Mouse (Mus musculus) spleen, adult 2 months (tissue): Measurements from ENCODE around the gene Astn2. TPM values are rescaled to one million over a fixed set of nuclear protein-coding genes. Genes with fewer than 3 reads are reported as not detected.

Source experiments
- DNase-seq, 2 experiments: peaks; one replicate each; pipeline versions ENCODE4 v3.0.0 to v3.0.0-alpha.2; 2012 to 2021; ENCODE audit warnings: low spot score in 2 of 2, low read depth in 1 of 2
- H3K27ac ChIP-seq: fragments of 200-500 bp; 2 replicates; pipeline ENCODE4 v1.5.1; 2012; ENCODE audit warnings: low read length, inconsistent platforms; ENCODE audit not compliant: insufficient read depth
- H3K27me3 ChIP-seq: fragments of 200-500 bp; 2 replicates; pipeline ENCODE4 v1.6.1; 2012; ENCODE audit warnings: mild to moderate bottlenecking, moderate library complexity, low read length, inconsistent platforms; ENCODE audit not compliant: control insufficient read depth, insufficient read depth
- H3K36me3 ChIP-seq: fragments of 200-500 bp; 2 replicates; pipeline ENCODE4 v1.6.1; 2012; ENCODE audit warnings: mild to moderate bottlenecking, low read length, inconsistent platforms; ENCODE audit not compliant: control insufficient read depth, insufficient read depth
- H3K4me1 ChIP-seq: fragments of 200-500 bp; 2 replicates; pipeline ENCODE4 v1.6.1; 2011; ENCODE audit warnings: inconsistent platforms; ENCODE audit not compliant: control insufficient read depth, insufficient read depth, insufficient read length
- H3K4me3 ChIP-seq: fragments of 200-500 bp; 2 replicates; pipeline ENCODE4 v1.5.1; 2011; ENCODE audit warnings: mild to moderate bottlenecking, inconsistent platforms; ENCODE audit not compliant: insufficient read depth, insufficient read length; ENCODE audit errors: extremely low read depth
- CTCF ChIP-seq: fragments of 200-500 bp; IDR thresholded peaks from 2 replicates; pipeline ENCODE4 v1.5.1; 2011; ENCODE audit warnings: mild to moderate bottlenecking, inconsistent platforms; ENCODE audit not compliant: insufficient read depth, insufficient read length, insufficient replicate concordance; ENCODE audit errors: extremely low read depth
- POLR2A ChIP-seq: fragments of 200-500 bp; IDR thresholded peaks from 2 replicates; pipeline ENCODE4 v1.6.1; 2011; ENCODE audit warnings: low read depth, low read length, inconsistent platforms
- WGBS: fragments of 180-500 bp; shearing (Covaris S2); methylation state at CpG from one replicate; pipeline ENCODE4 v1.1.7; 2018; 5-methylcytosine and 5-hydroxymethylcytosine counted together
- polyA plus RNA-seq: library from polyadenylated mRNA; depleted of rRNA; stranded (reverse); fragments of >200 nt; gene quantifications from 2 replicates; pipeline ENCODE4 v1.2.3, GENCODE M21; 2012

Astn2 gene
- polyA plus RNA-seq, 1 experiment: 3.9 TPM

- no peaks in the 10 kb centered on the region for H3K36me3 ChIP-seq
- H3K27ac ChIP-seq: no peak overlapping the region
- no peak overlapping the region for H3K4me3 ChIP-seq
- H3K4me1 ChIP-seq: no peaks in the 10 kb centered on the region
- DNase-seq: no peak
- TF ChIP-seq CTCF (no peak), POLR2A (no peak)
- no peaks in the 10 kb centered on the region for H3K27me3 ChIP-seq
- 82% methylated on average over 2 of the region's 2 CpGs for WGBS
These were observed 420.8 kb downstream of the Astn2 start for GRCm38 (mm10) chr4:65983643-65984042.

- Histone ChIP-seq H3K4me3 (no peak overlapping the region), H3K36me3 (no peaks in the 10 kb centered on the region), H3K27me3 (no peaks in the 10 kb centered on the region), H3K27ac (no peak overlapping the region), H3K4me1 (no peaks in the 10 kb centered on the region)
- DNase-seq: no peak
- WGBS: 68% methylated on average over 4 of the region's 4 CpGs
- TF ChIP-seq POLR2A: no peak
- no peak for TF ChIP-seq CTCF
These were observed 421.5 kb downstream of the Astn2 start for GRCm38 (mm10) chr4:65982882-65983281.

- no peak for DNase-seq
- no peak for TF ChIP-seq CTCF
- no peak for TF ChIP-seq POLR2A
- 73% methylated on average over 3 of the region's 3 CpGs for WGBS
These were observed 428.2 kb downstream of the Astn2 start for GRCm38 (mm10) chr4:65976251-65976650.

GRCm38 (mm10) chr4:65972395-65972794 lies 432.0 kb downstream of the Astn2 start:
- Histone ChIP-seq H3K27ac (no peak overlapping the region), H3K27me3 (no peaks in the 10 kb centered on the region), H3K4me1 (no peaks in the 10 kb centered on the region), H3K4me3 (no peak overlapping the region), H3K36me3 (no peaks in the 10 kb centered on the region)
- TF ChIP-seq CTCF (no peak), POLR2A (no peak)
- no peak for DNase-seq
- 75% methylated on average over 1 of the region's 1 CpGs for WGBS

More at GRCm38 (mm10) chr4:65976251-65976650, 428.2 kb downstream of the Astn2 start:
- no peaks in the 10 kb centered on the region for H3K4me1 ChIP-seq
- no peak overlapping the region for H3K4me3 ChIP-seq
- no peaks in the 10 kb centered on the region for H3K36me3 ChIP-seq
- H3K27me3 ChIP-seq: no peaks in the 10 kb centered on the region
- H3K27ac ChIP-seq: no peak overlapping the region

- no peak overlapping the region for H3K27ac ChIP-seq
- no peak overlapping the region for H3K4me3 ChIP-seq
- no peaks in the 10 kb centered on the region for H3K4me1 ChIP-seq
- TF ChIP-seq CTCF (no peak), POLR2A (no peak)
- 70% methylated on average over 2 of the region's 2 CpGs for WGBS
- no peaks in the 10 kb centered on the region for H3K36me3 ChIP-seq
- no peaks in the 10 kb centered on the region for H3K27me3 ChIP-seq
- no peak for DNase-seq
These were observed 435.1 kb downstream of the Astn2 start for GRCm38 (mm10) chr4:65969318-65969717.

GRCm38 (mm10) chr4:65964604-65965003 lies 439.8 kb downstream of the Astn2 start:
- Histone ChIP-seq H3K36me3 (no peaks in the 10 kb centered on the region), H3K27me3 (no peaks in the 10 kb centered on the region), H3K4me3 (no peak overlapping the region), H3K4me1 (no peaks in the 10 kb centered on the region), H3K27ac (no peak overlapping the region)
- no peak for DNase-seq
- WGBS: 67% methylated on average over 3 of the region's 3 CpGs
- TF ChIP-seq POLR2A (no peak), CTCF (no peak)

- no peak for DNase-seq
- Histone ChIP-seq H3K27me3 (no peaks in the 10 kb centered on the region), H3K4me1 (no peaks in the 10 kb centered on the region), H3K27ac (no peak overlapping the region), H3K36me3 (no peaks in the 10 kb centered on the region), H3K4me3 (no peak overlapping the region)
- 81% methylated on average over 5 of the region's 5 CpGs for WGBS
- no peak for TF ChIP-seq POLR2A
- TF ChIP-seq CTCF: no peak
These were observed 445.1 kb downstream of the Astn2 start for GRCm38 (mm10) chr4:65959188-65959759.
